Mouse (Mus musculus): ENCODE measurements around the gene Cd93. TPM values are rescaled to one million over a fixed set of nuclear protein-coding genes. Genes with fewer than 3 reads are reported as not detected.

Cd93 gene
- polyA plus RNA-seq, 1 experiment from 2014 or later = 8.0 TPM

DNA sequence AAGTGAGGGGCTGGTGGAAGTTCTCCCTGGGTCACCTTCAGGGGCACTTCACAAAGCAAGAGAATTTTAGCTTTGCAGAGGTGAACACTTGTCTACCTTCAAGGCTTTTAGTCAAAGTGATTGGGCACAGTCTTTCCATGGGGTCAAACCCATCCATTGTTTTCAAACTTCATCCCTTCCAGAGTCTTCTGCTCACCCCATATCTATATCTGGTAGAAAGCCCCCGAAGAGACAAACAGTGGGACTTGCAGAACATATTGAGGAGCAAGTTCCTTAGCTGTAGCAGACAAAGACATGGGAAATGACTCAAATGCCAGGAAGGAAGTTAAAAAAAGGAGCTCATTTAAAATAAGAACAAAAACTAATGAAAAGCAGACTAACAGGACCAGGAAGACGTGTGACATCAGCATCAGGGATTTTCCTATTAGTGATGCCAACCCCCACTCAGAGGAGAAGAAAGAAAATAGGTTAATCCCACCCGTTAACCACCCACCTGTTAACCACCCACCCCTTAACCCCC is 24.6 kb upstream of the Cd93 start:
- Histone ChIP-seq H3K36me3 (no peaks in the 10 kb centered on the region), H3K4me2 (replicated peaks) (no peak overlapping the region), H3K9ac (no peak overlapping the region), H3K4me3 (no peak overlapping the region), H3K9me3 (no peaks in the 10 kb centered on the region), H3K27ac (no peak overlapping the region), H3K4me1 (no peaks in the 10 kb centered on the region), H3K27me3 (replicated peaks) (no peaks in the 10 kb centered on the region)
- 82% methylated on average over 3 of the region's 3 CpGs for WGBS
- ATAC-seq (ENCODE audit: low FRiP score, low read depth) = no peak

DNA sequence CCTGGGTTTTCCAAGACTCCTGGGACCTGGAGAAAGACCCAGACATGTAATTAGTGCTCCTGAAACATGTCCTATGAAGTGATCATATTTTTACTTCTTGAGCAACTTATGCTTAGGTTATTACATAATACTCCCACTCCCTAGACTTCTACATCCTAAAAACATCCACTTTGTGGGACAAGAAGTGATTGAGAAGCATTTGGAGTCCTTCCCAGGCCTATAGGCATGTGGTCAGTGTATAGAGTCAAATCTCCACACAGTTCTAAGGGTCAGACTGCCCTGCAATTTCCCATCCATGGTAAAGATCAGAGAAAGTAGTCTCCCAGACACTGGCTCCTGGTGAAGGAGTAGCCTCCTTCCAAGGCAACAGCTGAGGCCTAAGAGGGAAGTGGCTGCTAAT is 12.0 kb upstream of the Cd93 start:
- no peak overlapping the region for H3K27ac ChIP-seq
- no peaks in the 10 kb centered on the region for H3K36me3 ChIP-seq
- H3K9ac ChIP-seq = no peak overlapping the region
- H3K4me3 ChIP-seq = no peak overlapping the region
- H3K9me3 ChIP-seq = no peaks in the 10 kb centered on the region
- no peak for ATAC-seq (ENCODE audit: low FRiP score, low read depth)
- no peaks in the 10 kb centered on the region for H3K27me3 ChIP-seq (replicated peaks)
- H3K4me2 ChIP-seq (replicated peaks) = no peak overlapping the region
- no peaks in the 10 kb centered on the region for H3K4me1 ChIP-seq

DNA sequence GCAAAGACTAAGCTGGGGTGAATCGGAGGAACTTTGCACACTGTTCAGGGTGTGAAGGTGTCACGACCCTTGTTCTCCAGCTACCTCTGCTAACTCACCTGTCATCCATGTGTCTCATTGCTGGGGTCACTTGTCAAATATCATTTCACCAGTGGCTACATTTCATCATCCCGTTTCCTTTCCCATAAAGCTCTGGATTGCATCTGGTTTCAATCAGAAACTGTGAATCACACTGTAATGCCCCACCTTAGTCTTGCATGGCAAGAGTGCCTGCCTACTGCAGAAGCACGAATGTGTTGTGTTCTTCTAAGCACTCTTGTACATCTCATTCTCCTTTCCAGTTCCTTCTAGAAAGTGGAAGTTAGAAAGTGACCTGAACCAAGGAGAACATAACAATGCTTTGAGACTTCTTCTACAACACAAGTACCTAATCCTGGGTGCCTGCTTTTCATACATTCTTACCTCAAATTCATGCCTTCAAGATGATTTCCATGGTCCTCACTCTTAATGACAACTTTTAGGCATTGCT is 10.7 kb upstream of the Cd93 start:
- H3K4me1 ChIP-seq = no peaks in the 10 kb centered on the region
- H3K9me3 ChIP-seq = no peaks in the 10 kb centered on the region
- H3K36me3 ChIP-seq = no peaks in the 10 kb centered on the region
- H3K9ac ChIP-seq = no peak overlapping the region
- no peaks in the 10 kb centered on the region for H3K27me3 ChIP-seq (replicated peaks)
- WGBS = 82% methylated on average over 4 of the region's 4 CpGs
- no peak for ATAC-seq (ENCODE audit: low FRiP score, low read depth)
- H3K4me3 ChIP-seq = no peak overlapping the region
- H3K4me2 ChIP-seq (replicated peaks) = no peak overlapping the region
- H3K27ac ChIP-seq = no peak overlapping the region

DNA sequence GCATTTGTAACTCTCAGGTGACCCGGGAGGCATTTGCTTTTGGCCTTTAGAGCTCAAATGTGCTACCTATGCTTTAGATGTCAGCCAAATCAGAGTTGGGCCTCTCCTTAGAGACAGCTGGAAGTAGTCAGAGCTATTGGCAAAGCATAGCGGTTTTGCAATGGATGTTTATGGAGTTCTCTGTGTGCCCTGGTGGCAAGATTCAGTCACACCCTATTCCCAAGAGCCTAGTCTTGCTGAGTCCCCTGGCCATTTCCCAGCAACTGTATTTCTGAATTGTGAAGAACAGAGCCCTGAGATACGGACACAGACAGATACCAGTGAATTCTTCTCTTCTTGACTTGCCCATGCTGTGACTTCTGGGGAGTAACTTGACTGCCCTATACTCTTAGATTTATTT is 9.7 kb upstream of the Cd93 start:
- H3K9me3 ChIP-seq = no peaks in the 10 kb centered on the region
- WGBS = 87% methylated on average over 3 of the region's 3 CpGs
- no peak for ATAC-seq (ENCODE audit: low FRiP score, low read depth)

DNA sequence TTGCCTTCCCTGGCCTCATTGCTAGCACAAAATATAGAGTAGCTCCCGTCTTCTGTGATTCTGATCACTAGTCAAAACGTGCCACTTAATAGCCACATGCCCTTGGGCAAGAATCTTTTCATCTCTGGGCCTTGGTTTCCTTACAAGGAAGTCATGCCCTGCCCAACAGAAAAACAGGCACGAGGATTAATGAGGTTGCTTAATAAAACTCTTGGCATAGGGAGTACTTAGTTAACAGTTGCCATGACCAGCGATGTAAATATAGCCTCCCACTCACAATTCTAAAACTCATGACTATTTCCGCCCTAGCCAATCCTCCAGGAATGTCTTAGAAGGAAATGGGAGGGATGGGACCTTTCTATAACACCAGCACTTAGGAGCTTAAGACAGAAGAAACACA is 8.1 kb upstream of the Cd93 start:
- 79% methylated on average over 5 of the region's 5 CpGs for WGBS
- no peaks in the 10 kb centered on the region for H3K27me3 ChIP-seq (replicated peaks)

More for the DNA sequence above, 9.7 kb upstream of the Cd93 start:
- Histone ChIP-seq H3K9ac (no peak overlapping the region), H3K4me1 (no peaks in the 10 kb centered on the region), H3K27ac (no peak overlapping the region), H3K27me3 (replicated peaks) (no peaks in the 10 kb centered on the region), H3K4me2 (replicated peaks) (no peak overlapping the region), H3K4me3 (no peak overlapping the region), H3K36me3 (no peaks in the 10 kb centered on the region)

DNA sequence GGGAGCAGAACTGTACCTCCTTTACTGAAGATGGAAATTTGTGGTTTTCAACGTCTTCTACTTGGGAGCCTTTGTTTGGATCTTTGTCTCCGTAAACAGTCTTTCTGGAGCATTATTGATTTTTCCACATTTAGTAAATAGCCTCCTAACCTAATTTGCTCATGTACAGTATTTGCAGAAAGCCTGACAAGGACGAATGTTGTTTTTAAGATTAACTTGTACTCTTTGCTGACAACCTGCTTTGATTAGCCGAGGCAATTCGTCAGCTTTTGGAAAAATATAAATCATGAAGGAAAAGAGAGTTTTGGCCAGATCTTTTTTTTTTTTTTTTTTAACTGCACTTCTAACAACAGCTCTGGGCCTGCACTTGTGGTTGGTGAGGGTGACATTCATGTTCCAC is 7.3 kb upstream of the Cd93 start:
- Histone ChIP-seq H3K27ac (no peak overlapping the region), H3K4me2 (replicated peaks) (no peak overlapping the region), H3K9ac (no peak overlapping the region), H3K36me3 (no peaks in the 10 kb centered on the region), H3K4me3 (no peak overlapping the region), H3K27me3 (replicated peaks) (no peaks in the 10 kb centered on the region), H3K9me3 (no peaks in the 10 kb centered on the region), H3K4me1 (no peaks in the 10 kb centered on the region)
- ATAC-seq (ENCODE audit: low FRiP score, low read depth) = no peak
- WGBS = 80% methylated on average over 5 of the region's 5 CpGs

More for the DNA sequence above, 8.1 kb upstream of the Cd93 start:
- Histone ChIP-seq H3K4me3 (no peak overlapping the region), H3K4me1 (no peaks in the 10 kb centered on the region), H3K9ac (no peak overlapping the region), H3K4me2 (replicated peaks) (no peak overlapping the region), H3K36me3 (no peaks in the 10 kb centered on the region), H3K9me3 (no peaks in the 10 kb centered on the region), H3K27ac (no peak overlapping the region)
- ATAC-seq (ENCODE audit: low FRiP score, low read depth) = no peak

DNA sequence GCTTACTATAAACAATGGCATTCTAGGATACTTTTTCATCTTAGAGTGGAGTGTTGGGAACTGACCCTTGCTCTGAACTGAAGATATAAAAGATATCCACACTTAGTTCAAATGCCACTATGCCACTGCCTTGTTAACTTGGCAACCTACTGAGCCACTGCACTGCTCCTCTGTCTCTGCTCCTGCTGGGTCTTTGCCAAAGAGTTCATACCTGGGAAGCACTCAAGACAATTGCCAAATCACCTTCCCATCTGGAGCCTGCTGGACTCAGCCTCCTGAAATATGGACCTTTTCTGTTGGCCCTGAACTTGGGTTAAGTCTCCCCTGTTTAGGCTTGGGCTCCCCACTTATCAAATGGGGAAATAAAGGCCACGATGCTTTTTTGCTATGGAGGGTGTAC is 6.3 kb upstream of the Cd93 start:
- Histone ChIP-seq H3K36me3 (no peaks in the 10 kb centered on the region), H3K9me3 (no peaks in the 10 kb centered on the region), H3K9ac (no peak overlapping the region), H3K27me3 (replicated peaks) (no peaks in the 10 kb centered on the region), H3K4me2 (replicated peaks) (no peak overlapping the region), H3K4me3 (no peak overlapping the region), H3K27ac (no peak overlapping the region), H3K4me1 (no peaks in the 10 kb centered on the region)
- ATAC-seq (ENCODE audit: low FRiP score, low read depth) = no peak
- WGBS = 86% methylated on average over 1 of the region's 1 CpGs

DNA sequence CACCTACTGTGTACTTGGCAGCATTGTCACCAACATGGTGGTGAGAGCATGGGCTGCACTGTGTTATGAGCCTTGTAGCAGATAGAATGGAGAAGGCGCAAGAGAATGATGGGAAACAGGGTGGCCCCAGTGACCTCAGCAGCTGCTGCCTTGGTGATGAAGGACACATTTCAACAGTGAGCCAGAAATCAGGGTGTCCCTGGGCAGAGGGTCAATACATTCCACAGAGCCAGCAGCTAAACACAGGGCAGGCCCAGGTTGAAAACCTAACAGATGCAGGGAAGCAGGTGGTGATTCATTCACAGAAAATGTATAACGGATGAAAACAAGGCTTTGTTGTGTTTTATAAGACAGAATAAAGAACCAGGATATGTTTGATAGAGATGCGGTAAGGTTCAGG is 3.1 kb upstream of the Cd93 start:
- no peak for ATAC-seq (ENCODE audit: low FRiP score, low read depth)
- no peaks in the 10 kb centered on the region for H3K36me3 ChIP-seq
- 81% methylated on average over 3 of the region's 3 CpGs for WGBS
- H3K27ac ChIP-seq = no peak overlapping the region
- H3K4me1 ChIP-seq = no peaks in the 10 kb centered on the region
- no peaks in the 10 kb centered on the region for H3K27me3 ChIP-seq (replicated peaks)
- no peaks in the 10 kb centered on the region for H3K9me3 ChIP-seq
- no peak overlapping the region for H3K9ac ChIP-seq
- H3K4me2 ChIP-seq (replicated peaks) = no peak overlapping the region
- H3K4me3 ChIP-seq = no peak overlapping the region

DNA sequence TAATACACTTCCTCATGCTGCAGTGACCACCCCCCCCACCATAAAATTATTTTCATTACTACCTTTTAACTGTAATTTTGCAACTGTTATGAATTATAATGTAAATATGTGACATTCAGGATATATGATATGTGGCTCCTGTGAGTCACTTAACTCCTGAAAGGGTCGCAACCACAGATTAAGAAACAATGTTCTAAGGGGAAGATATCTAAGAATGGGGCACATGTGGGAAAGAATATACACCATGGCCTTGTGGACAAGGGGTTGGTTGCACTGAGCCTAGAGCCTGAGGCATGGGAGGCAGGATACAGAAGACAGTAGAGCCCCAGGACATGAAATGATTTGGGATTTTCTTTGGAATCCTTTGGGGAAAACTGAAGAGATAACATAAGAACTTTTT is 2.3 kb upstream of the Cd93 start:
- 95% methylated on average over 1 of the region's 1 CpGs for WGBS
- no peaks in the 10 kb centered on the region for H3K27me3 ChIP-seq (replicated peaks)
- H3K9ac ChIP-seq = no peak overlapping the region
- ATAC-seq (ENCODE audit: low FRiP score, low read depth) = no peak
- no peak overlapping the region for H3K4me2 ChIP-seq (replicated peaks)
- no peaks in the 10 kb centered on the region for H3K9me3 ChIP-seq
- no peaks in the 10 kb centered on the region for H3K36me3 ChIP-seq
- H3K4me3 ChIP-seq = no peak overlapping the region
- H3K4me1 ChIP-seq = no peaks in the 10 kb centered on the region
- no peak overlapping the region for H3K27ac ChIP-seq

DNA sequence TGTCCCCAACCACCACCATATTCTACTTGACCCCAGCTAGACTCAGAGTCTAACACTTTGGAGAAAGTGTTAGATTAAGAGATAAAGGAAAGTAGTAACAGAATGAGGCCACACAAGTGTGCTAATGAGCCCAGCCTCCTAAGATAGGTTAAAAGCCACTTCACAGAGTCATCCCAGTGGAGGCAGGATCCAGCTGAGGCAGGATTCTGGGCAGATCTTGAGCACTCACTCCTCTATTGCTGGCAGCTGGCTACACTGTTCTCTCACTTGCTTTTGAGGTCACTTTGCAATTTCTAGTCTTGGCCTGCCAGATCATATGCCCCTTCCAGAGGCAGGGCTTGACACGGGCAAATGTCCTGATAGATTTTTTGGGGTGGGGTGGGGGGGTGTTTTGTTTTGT is 1.1 kb upstream of the Cd93 start:
- Histone ChIP-seq H3K9me3 (no peaks in the 10 kb centered on the region), H3K4me1 (no peaks in the 10 kb centered on the region), H3K9ac (no peak overlapping the region), H3K4me2 (replicated peaks) (no peak overlapping the region), H3K27me3 (replicated peaks) (no peaks in the 10 kb centered on the region), H3K27ac (no peak overlapping the region), H3K36me3 (no peaks in the 10 kb centered on the region), H3K4me3 (no peak overlapping the region)
- WGBS = 57% methylated on average over 1 of the region's 1 CpGs
- no peak for ATAC-seq (ENCODE audit: low FRiP score, low read depth)

DNA sequence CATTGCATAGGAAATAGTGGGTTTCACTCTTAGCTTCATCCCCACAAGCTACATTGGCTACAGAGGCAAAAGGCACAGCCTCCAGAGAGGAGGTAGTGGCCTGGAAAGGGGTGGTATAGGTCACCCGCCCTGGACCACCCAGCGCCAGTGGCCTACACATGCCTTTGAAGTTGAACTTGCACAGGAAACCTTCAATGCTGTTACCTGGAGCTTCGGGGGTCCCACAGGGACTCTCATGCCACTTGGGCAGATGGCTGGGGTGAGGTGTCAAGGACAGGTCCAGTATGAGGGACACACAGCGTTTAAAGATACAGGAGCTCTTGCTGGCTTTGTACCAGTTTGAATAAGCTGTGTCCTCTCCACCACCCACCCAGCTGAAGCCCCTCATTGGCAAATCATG is 653 bp downstream of the Cd93 start:
- Histone ChIP-seq H3K4me3 (no peak overlapping the region), H3K9me3 (no peaks in the 10 kb centered on the region), H3K4me1 (no peaks in the 10 kb centered on the region), H3K9ac (no peak overlapping the region), H3K27me3 (replicated peaks) (no peaks in the 10 kb centered on the region), H3K36me3 (no peaks in the 10 kb centered on the region), H3K4me2 (replicated peaks) (no peak overlapping the region), H3K27ac (no peak overlapping the region)
- no peak for ATAC-seq (ENCODE audit: low FRiP score, low read depth)
- WGBS = 84% methylated on average over 4 of the region's 4 CpGs

DNA sequence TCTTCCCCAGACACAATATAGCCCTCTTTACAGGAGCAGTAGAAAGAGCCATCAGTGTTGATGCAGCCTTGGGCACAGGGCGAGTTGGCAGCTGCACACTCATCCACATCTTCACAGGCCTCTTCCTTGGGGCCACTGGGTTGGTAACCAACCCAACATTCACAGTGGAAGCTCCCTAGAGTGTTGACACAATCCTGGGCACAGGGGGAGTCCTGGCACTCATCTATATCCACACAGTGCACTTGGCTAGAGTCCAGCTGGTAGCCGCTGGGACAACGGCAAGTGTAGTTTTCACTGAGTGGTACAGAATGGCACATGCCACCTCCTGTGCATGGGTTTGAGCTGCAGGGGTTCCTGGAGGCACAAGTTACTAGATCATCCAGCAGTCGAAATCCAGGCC is 1.2 kb downstream of the Cd93 start:
- Histone ChIP-seq H3K9me3 (no peaks in the 10 kb centered on the region), H3K4me3 (0 out of 2 replicates have a peak overlapping the region, but pooled peaks have one; percentile 1), H3K36me3 (no peaks in the 10 kb centered on the region), H3K4me1 (no peaks in the 10 kb centered on the region), H3K9ac (no peak overlapping the region), H3K4me2 (replicated peaks) (no peak overlapping the region), H3K27ac (no peak overlapping the region), H3K27me3 (replicated peaks) (no peaks in the 10 kb centered on the region)
- no peak for ATAC-seq (ENCODE audit: low FRiP score, low read depth)
- WGBS = 75% methylated on average over 4 of the region's 4 CpGs

DNA sequence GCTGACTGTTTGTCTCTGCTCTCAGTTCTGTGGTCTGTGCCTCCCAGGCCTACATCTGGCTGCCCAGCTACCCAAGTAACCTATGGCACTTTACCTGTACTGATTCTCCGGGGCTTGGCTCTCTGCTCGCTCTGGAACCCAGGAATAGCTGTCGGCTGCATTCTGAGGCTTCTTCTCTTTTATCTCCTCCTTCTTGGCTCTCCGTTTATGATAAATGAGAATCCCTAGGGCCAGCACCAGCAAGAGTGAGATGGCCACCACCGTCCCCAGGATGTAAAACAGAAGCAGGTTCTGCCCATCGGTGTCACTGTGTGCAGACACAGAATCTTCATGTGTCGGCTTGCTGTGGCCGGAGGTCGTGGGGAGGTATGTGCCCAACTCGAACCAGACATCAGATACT is 1.9 kb downstream of the Cd93 start:
- H3K27ac ChIP-seq = no peak overlapping the region
- H3K4me3 ChIP-seq = no peak overlapping the region
- no peak overlapping the region for H3K9ac ChIP-seq
- no peaks in the 10 kb centered on the region for H3K27me3 ChIP-seq (replicated peaks)
- no peak for ATAC-seq (ENCODE audit: low FRiP score, low read depth)
- no peak overlapping the region for H3K4me2 ChIP-seq (replicated peaks)
- WGBS = 89% methylated on average over 10 of the region's 10 CpGs
- H3K9me3 ChIP-seq = no peaks in the 10 kb centered on the region
- H3K36me3 ChIP-seq = no peaks in the 10 kb centered on the region
- H3K4me1 ChIP-seq = no peaks in the 10 kb centered on the region
